Mouse (Mus musculus): ENCODE results near the gene Zbtb32.

Zbtb32 gene

GRCm38 (mm10) chr7:30598786-30599185 lies at the start of gene Zbtb32:
Gene Zbtb32, minus strand, starts transcription at chr7:30598909.
- no peak for DNase-seq

DNA sequence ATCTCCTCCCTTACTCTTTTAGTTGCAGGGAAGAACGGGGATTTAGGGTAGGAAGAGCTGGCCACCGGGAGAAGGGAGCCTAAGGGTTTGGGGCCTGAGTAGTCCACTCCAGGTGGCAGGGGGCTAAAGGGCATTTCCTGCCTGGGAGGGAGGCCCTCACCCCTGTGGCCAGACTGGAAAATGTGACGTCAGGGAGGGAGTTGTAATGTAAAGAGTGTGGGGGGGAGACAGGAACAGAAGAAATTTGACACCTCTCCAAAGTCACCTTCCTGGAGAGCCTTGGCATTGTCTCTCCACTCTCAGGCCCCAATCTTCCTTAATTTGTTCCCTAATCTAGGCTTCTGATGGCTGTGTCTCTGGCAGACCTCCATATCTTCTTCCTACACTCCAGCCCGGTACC lies 40.4 kb upstream of the Zbtb32 start:
- DNase-seq, result no peak

DNA sequence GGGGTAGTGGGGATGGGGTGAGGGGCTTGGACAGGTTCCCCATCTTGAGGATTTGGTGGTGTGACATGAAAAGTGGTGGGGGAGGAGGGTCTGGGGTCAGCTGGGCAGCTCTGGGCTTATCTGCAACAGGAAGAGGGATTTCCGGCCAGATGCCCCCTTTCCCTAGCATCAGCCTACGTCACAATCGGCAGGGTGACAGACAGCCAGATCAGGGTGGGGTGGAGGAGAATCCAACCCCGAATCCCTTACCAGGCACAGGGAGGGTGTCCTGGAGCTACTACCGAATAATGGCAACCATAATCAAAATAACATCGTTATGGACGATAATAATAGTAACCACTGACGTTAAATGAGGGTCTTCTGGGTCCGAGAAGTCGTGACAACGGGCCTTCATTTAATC lies 37.7 kb upstream of the Zbtb32 start:
- no peak for DNase-seq

DNA sequence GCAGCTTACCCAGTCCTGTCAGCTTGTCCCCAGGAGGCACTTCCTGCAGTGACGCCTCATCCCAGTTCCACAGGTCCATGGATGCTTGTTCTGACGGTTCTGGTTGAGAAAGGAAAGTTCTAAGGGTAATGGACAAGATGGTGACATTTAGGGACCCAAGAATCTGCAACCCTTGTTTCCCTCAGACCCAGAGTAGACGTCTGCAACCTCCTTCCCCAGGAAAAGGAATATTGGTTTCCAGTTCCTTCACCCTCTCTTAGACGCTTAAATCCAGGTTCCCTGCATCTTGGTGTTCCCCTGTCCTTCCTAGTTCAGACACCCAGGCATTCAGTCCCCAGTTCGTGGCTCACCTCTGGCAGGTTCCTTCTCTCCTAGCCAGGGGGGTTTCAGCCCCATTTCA lies 37.0 kb upstream of the Zbtb32 start, which contains the start of gene Etv2:
Etv2 (minus strand) TSS at position 101 of the 400 bp plus-strand sequence.
- DNase-seq, result no peak

- peak; percentile 73 for DNase-seq
These were observed 35.9 kb upstream of the Zbtb32 start for GRCm38 (mm10) chr7:30634621-30635020.

- DNase-seq, result no peak
These were observed 35.2 kb upstream of the Zbtb32 start for GRCm38 (mm10) chr7:30633762-30634412.

DNA sequence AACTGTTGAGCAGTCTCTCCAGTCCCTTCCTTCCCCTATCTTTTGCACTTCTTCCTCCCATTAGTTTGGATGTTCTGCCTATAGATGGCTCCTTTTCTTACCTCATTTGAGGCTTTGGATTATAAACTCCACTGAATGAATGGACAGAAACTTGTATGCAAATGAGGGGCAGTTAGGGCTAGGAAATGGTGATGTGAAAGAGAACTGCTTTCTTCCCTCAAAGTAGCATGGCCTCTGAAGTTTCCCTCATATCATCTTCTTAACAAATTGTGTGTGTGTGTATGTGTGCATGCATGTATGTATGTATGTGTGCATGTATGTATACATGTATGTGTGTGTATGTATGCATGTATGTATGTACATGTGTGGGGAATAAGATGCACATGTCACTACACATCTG lies 30.3 kb upstream of the Zbtb32 start:
- DNase-seq, result no peak

- no peak for DNase-seq
These were observed 27.9 kb upstream of the Zbtb32 start for GRCm38 (mm10) chr7:30626647-30627046.

DNA sequence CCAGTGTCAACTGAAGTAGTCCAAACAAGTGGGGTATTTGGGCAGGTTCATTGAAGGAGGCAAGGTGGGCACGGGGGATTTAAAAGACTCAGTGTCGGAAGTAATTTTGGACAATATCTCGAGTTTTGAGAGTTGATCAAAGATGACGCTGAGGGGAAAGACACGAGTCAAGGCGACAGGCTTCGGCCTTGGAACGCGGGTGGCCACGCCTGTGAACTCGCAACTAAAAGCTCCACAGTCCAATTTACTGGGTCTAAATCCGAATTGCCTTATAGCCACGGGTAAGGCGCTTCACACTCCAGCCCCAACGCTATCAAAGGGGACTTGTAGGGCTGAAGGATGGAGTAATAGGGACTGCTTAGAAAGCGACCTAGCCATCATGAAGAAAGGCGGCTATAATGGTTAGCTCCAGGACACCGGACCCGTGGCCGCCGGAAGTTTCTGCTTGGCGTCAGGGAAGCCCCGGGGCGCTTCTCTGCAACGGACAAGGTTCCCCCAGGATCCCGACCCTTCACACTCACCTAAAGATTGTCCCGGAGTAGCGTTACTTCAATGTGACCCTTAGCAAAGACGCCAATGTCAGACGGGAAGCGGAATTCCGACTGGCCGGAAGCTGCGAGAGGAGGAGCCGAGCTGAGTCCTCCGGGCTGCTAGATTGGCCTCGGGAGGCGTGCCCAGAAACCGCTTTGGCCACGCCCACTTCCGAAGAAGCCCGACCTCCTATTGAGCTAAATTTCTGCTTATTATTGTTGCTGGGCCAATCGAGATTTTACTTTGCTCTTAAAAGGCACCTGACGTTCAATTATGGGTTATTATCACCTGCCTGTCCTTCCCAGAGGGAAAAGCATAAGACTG lies 27.0 kb upstream of the Zbtb32 start, which contains the start of gene Cox6b1:
Cox6b1 (minus strand) TSS at position 622 of the 855 bp plus-strand sequence.
- peak; percentile 93 for DNase-seq

GRCm38 (mm10) chr7:30619202-30619601 lies 20.5 kb upstream of the Zbtb32 start:
- peak; percentile 36 for DNase-seq

DNA sequence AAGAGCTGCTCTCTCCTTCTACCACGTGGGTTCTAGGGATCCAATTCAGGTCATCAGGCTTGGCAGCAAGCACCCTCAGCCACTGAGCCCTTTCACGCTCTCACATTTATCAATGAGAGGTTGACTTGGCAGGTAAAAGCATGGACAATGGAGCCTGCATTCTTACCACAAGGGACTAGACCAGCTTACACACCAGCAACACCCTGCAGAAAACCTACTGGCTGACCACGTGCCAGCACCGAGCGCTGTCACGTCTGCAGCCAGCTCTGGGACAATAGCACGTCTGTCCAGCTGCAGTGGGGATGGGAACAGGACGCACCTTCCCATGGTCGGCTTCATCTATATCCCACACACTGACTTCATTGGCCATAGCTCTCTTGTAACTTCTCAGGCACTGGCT lies 19.9 kb upstream of the Zbtb32 start:
- DNase-seq, result no peak

DNA sequence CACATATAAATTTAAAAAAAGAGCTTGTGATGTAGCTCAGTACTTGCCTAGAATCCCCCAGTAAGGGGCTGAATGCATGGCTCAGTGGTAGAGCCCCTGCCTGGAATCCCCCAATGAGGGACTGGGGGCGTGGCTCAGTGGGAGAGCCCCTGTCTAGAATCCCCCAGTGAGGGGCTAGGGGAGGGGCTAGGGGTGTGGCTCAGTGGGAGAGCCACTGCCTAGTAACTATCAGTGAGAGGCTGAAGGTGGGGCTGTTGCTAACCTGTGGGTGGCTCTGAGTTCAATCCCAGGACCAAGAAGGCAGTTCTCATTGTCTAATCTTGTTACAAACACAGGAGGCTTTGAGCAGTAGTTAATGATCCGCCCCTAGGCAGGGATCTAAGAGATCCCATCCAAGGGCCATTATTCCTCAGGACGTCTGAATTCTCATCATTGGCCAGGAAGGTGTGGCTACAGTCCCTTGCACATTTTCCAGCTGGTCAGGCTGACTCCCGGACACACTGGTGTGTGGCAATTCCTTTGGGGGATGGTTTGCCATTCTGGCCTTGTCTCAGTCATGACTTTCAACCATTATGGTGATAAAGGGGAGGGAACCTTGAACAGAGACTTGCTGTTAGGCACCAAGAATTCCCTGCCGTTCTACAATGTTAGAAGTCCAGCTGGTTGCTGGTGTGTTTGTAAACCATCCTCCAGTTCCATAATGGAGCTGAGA lies 16.5 kb upstream of the Zbtb32 start:
- no peak for DNase-seq

DNA sequence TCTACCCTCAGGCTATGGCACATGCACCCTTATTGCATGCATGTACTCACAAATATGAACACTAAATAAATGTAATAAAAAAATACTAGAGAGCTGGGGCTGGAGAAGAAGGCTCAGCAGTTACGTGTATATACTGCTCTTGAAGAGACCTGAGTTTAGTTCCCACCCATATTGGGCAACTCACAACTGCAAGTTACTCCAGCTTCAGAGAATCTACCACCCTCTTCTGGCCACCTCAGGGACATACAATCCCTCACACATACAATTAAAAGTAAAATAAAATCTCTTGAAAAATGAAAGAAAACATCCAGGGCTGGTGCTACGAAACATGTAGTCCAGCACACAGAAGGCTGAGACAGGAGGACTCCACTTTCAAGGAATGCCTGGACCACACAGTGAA lies 15.7 kb upstream of the Zbtb32 start:
- no peak for DNase-seq

DNA sequence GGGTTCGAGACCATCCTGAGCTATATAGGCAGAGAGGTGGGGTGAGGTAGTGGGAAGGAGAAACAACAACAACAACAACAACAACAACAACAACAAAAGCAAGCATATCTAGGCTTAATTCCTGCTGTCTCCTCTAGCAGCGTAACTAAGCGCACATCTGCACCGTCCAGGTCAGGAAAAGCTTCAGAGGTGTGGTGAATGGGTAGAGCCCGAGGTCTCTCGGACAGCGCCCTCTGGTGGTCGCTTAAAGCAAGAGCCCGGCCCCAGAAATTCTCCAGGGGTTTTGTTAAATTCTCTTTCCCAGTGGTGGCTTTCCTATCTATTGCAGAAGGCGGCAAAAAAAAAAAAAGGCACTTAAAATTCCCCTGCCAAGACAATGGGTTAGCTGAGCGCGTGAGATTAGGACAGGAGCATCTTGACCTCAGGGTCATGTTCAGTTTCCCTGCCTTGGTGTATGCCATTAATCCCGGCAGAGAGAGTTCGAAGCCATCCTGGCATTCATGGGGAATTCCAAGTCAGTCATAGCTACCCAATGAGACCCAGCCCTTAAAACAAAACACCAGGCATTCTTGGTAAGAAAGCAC lies 14.9 kb upstream of the Zbtb32 start:
- DNase-seq, result peak; percentile 74

DNA sequence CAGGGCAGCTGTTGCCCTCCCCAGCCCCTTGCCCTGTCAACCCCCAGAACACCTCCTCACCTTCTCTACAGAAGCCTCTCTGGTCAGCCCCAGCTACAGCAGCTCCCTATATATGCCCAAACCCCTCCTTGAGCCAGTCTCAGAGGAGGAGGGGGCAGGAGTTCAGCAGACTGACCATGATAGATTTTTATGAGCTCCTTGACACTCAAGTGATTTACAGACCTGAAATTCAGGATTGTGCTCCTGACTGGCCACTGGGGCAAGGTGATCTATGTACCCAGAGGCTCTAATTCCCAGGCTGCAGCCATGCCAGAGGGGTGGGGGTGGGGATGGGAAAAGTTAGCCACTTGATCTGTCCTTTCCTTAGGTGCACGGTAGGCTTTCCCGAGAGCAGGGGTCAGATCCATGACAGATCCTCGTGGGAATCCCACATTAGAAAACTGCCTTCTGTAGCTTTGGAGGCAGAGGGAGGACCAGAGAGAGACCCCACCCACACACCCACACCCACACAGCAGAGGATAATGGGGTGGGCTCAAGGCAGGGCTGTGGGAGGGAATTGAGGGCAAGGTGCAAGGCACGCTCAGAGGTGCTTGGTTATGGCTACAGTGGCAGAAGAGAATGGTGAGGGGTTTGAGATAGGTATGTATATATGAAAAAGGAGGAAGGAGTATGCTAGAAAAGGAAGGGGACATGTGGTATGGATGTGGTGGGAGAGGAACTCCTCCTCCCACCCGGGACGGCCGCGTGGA lies 14.1 kb upstream of the Zbtb32 start, which contains the start of gene Upk1a:
Upk1a (minus strand) TSS at position 194 of the 749 bp plus-strand sequence.
- no peak for DNase-seq

GRCm38 (mm10) chr7:30610043-30610442 lies 11.3 kb upstream of the Zbtb32 start:
- DNase-seq, result no peak

GRCm38 (mm10) chr7:30608476-30608875 lies 9.8 kb upstream of the Zbtb32 start:
- DNase-seq, result no peak

GRCm38 (mm10) chr7:30607706-30608309 lies 9.1 kb upstream of the Zbtb32 start:
- DNase-seq, result peak; percentile 80

DNA sequence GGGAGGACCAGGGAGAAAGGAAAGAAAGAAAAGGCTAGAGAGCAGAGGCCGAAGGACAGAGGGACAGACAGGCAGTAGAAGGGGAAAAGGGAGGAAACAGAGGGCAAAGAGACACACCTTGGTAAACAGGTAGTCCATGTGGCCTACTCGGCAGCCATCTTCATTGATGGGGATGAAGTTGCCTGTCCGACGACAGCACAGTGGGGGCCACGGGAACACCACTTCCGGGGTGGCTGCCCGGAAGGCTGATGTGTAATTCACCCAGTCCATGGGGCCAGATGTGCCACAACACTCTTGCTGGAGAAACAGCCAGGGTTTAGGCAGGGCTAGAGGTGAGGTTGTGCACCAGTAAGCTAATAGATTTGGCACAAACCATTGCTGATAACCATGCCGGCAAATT lies 6.2 kb upstream of the Zbtb32 start:
- DNase-seq, result no peak

DNA sequence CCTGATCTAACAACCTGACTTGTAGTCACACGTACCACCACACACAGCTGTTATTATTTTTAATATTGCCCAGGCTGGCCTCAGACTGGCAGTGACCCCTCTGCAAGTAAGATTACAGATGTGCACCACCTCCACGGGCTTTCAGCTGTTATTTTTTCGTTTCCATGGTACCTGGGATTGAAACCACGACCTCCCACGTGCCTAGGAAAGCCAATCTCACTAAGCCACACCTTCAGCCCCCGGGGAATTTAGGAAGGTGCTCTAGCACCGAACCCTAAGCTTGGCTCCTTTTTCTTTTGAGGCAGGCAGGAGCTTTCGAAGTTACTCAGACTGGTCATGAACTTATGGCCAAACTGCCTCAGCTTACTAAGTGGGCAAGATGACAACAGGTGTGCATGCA lies 5.7 kb upstream of the Zbtb32 start:
- no peak for DNase-seq

- peak; percentile 80 for DNase-seq
These were observed 3.9 kb upstream of the Zbtb32 start for GRCm38 (mm10) chr7:30602583-30602982.

DNA sequence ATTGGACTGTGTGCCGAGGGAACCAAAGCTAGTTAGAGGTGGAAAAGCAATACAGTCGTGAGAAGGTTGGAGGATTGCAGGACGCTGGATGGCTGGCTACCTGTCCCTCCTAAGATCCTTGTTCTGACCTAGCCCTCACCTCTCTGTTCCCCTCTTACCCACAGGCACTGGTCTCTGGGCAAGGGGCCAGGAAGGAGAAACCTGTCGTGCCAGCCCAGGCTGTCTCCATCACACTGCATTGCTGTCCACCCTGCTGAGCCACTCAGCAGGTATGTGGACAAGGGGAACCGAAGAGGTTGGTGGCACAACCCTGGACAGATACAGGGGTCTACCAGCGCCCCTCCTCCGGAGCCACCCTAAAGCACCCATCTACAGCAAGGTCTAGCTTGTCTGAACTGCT lies 1.9 kb upstream of the Zbtb32 start:
- peak; percentile 68 for DNase-seq

All from lung, postnatal 10 days (tissue).